Mouse (Mus musculus): ENCODE results near the gene Dnase2a. TPM values are rescaled to one million over a fixed set of nuclear protein-coding genes. Genes with fewer than 3 reads are reported as not detected.

The Dnase2a gene
- total RNA-seq, 2 experiments from 2014 or later = 7.3 to 11.7 TPM

GRCm38 (mm10) chr8:84935489-84935888 is 27.1 kb downstream of the Dnase2a start:
- intact Hi-C loops (cut with DNase I) = no loop called here
- DNase-seq = no peak

- intact Hi-C loops (cut with DNase I) = no loop called here
- no peak for DNase-seq
Observed at GRCm38 (mm10) chr8:84936041-84936961, 27.9 kb downstream of the Dnase2a start.

DNA sequence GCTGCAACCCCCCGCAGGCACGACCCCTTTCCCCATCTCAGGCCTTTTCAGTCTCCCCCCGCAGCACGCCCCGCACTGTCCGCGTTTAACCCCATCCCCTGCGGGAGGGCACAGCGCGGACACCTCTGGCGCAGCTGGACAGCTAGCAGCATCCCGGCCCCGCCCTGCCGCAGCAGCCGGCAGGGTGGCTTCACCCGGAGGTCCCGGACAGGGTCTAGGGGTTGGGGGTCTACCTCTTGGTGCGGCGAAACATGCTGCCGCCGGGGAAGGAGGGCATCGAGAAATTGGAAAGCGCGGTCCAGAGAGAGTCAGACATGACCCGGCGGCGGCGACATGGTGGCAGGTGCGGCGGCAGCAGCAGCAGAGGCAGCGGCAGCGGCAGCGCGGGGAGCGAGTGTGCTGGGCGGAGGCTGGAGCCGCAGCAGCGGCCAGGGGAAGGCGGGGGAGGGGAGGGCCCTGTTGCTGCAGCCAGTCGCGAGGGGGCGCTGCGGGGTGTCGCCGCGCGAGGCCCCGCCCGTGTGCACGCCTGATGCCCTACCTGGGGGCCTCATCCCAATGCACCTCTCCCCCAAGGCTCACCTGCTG is 28.7 kb downstream of the Dnase2a start, which contains the start of gene Mast1:
Mast1 (minus strand) TSS at position 398 of the 585 bp plus-strand sequence.
- peak; percentile 49 to 50 for DNase-seq
- intact Hi-C loops (cut with DNase I) = no loop called here

DNA sequence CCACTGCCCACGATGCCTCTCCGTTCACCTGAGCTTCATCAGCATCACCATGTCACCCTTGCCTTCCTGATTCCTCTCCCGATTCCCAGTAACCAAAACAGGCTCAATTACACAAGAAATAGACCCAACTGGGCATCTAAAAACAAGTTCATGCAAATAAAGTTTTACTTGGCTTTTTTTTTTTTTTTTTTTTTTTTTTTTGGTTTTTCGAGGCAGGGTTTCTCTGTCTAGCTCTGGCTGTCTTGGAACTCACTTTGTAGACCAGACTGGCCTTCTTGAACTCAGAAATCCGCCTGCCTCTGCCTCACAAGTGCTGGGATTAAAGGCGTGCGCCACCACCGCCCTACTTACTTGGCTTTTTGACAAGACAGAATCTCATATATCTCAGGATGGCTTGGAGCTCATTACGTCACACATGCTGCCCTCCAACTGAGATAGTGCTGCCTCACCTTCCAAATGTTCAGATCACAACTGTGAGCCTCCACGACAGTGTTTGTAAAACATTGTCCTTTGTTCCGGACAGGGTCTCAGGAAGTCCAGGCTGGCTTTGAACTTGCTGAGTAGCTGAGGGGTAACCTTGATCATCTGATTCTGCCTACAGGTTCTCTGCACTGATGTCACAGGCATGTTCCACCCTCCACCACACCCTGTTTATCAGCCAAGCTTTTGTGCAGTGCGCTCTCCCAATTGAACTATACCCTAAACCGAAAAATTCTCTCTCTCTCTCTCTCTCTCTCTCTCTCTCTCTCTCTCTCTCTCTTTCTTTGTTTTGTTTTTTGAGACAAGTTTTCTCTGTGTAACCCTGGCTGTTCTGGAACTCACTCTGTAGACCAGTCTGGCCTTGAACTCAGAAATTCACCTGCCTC is 29.5 kb downstream of the Dnase2a start:
- no peak for DNase-seq
- intact Hi-C loops (cut with DNase I) = no loop called here

DNA sequence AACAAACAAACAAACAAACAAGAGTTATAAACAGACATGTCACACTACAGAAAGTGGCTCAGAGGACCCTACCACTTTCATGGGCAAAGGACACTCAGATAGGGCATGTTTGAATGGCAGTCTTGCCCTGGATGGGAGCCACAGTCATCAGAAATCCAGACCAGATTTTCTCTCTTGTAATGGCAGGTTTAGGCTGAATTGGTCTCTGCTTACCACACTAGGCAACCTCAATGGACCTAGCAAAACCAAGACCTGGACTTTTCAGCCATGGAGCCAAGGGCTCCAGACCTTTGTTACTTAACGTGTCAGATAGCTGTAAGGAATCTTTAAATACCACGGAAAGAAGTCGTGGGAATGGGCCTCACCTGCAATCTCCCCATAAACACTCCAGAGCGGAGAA is 35.3 kb downstream of the Dnase2a start:
- DNase-seq = no peak
- intact Hi-C loops (cut with DNase I) = no loop called here

DNA sequence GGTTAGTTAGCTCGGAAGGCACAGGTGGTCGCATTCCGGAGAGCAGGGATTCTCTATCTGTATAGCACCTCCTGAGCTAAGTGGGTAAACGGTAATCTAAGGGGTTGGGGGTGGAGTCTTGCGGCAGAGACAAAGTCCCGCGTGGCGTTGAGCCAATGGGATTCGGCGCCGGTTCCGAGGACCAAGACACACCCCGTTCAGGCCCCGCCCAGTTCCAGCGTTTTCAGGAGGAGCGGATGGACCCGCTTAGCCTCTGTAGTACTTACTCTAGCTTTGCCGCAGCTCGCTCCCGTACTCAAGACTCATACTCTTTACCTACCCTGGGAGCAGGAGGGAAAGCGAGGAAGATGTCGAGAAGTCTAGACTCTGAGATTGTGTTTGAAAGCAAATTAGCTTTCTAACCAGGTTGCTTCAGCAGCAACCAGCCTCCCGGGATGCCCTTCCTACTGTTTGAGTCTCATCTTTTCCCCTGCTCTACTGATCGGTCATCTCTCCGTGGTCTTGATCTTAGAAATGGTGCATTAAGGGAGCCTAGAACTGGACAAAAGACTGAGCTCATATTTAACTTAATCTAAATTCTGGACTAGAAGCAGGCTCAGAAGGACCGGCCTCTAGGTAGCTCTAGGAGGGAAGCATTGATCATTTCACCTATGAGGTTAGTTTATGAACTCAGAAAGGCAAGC is 36.3 kb downstream of the Dnase2a start:
- peak in 1 of 2 experiments; percentile 23 for DNase-seq
- intact Hi-C loops (cut with DNase I) = no loop called here

DNA sequence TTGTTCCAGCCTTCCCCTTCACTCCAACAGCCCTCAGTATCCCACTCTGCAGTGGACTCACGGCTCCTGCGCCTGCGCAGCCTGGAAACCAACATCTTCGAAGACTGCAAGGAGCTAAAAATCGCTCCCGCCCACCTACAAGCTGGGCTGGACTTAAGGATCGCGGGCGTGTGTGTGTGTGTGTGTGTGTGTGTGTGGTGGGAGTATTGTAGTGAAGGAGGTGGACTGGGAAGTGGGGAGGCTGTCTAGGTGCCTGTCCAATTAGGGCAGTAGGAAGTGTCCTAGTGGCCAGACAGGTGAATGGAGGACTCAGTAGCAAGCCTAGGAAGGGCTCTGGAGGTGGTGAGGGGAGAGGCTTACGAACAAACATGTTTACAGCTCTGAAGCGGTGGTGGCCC is 36.9 kb downstream of the Dnase2a start:
- intact Hi-C loops (cut with DNase I) = no loop called here
- DNase-seq = no peak

DNA sequence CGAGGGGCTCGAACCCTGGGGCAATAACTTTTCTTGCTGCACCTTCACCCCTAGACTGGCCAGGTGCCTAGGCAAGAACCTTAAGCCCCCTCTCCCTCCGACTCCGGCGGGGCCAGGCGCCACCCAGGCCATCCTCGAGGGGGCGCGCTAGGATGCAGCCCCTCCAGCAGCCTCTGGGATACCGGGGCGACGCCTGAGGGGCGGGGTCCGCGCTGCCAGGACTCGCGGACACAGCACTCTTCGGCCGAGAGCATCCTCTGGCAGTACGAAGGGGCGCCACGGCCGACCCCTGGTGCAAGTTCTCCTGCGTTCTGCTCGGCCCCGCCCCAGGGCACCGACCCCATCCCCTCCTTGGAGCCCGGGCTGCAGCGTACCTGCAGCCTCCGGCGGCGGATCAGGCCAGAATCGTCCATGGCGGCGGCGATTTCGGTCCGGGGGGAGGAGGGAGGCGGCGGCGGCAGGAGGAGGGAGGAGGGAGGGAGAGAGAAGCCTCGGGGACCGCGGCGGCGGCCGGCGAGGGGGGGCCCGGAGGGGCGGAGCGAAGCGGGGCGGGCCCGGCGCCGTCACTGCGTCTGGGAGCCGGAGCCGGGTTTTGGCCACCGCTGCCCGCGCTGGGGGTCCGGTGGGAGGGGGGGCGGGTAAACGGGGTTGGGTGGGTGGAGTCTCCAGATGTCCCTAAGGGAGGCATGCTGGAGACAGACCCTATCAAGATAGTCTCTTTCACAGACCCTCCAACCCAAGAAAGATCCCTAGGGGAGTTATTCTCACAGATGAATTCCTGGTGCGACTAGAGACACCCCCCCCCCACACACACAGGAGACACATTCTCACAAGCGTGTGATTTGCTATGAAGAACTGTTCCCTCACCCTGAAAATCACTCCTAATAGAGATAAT is 37.5 kb downstream of the Dnase2a start:
- no peak for DNase-seq
- intact Hi-C loops (cut with DNase I) = no loop called here

- intact Hi-C loops (cut with DNase I) = no loop called here
- DNase-seq = no peak
Observed at GRCm38 (mm10) chr8:84946528-84947240, 38.3 kb downstream of the Dnase2a start, which contains the start of gene Rtbdn. Gene Rtbdn, plus strand, starts transcription at chr8:84946991.

DNA sequence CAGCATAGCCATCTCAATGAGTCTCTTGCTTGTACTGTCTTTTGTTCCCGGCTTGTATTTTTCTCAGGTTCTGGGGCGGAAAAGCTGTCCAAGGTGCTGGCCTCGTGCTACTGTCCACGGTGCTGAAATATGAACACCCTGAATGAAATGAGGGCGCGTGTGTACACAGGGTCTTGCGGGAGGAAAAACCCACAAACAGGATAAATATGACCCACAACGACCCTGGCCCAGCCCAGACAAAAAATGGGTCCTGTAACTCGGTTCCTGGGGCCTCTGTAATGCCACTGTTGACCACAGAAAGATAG is 38.8 kb downstream of the Dnase2a start:
- DNase-seq = peak; percentile 56 to 63
- intact Hi-C loops (cut with DNase I) = no loop called here

GRCm38 (mm10) chr8:84949753-84950152 is 41.4 kb downstream of the Dnase2a start:
- intact Hi-C loops (cut with DNase I) = no loop called here
- no peak for DNase-seq

DNA sequence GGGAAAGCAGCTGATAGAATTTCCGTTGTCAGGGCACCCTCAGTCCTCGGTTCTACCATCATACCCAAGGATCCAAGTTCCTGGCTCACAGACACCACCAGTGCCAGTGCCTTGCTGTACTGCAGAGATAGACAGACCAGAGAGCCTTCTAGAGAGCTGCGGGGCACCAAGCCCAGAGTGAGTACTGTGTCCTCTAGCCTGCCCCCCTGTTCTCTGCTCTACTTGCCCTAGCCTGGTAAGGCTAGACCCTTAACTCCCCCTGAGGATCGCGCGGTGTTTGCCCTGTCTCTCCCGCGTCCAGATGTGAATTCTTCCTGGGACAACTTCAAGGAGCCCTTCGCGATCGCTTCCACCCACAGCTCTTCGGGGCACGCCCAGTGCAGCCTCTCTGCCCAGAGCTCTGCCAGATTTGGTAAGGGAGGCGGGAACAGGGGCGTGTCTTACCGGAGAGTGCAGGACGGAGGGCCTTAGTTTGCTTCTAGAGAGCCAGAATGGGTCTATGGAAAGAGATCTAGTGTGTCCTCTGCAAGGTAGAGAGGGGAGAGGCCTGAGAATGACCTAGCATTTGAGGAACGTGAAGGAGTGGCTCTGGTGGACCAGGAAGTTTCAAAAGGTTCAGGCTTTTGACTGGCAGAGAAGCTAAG is 44.4 kb downstream of the Dnase2a start:
- intact Hi-C loops (cut with DNase I) = no loop called here
- DNase-seq = peak; percentile 31 to 42

GRCm38 (mm10) chr8:84956768-84957167 is 48.4 kb downstream of the Dnase2a start:
- intact Hi-C loops (cut with DNase I) = loop anchor here (5.0 kb wide), 1 partner anchor 41 kb away; no protein-coding TSS in a partner anchor

DNA sequence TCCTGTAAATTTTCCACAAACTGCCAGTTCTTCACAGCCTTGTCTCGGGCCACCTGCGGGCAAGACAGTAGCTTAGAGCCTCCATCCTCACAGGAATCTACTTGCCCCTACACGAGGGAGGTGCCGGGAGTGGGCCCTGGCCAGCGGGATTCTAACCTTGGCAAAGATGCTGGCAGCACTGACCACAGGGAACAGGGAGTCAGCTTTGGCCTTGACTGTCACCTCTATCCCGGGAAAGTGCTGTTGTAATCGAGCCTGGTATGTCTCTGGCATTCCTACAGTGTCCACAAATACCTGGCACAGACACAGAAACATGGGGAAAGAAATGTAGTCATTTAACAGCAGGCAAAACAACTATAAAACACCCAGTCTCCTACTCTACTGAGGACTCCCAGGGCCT is 51.5 kb downstream of the Dnase2a start:
- intact Hi-C loops (cut with DNase I) = loop anchor here (5.0 kb wide), 2 partner anchors 33 to 37 kb away; no protein-coding TSS in a partner anchor
- DNase-seq = no peak

More at GRCm38 (mm10) chr8:84956768-84957167, 48.4 kb downstream of the Dnase2a start:
- peak; percentile 47 to 71 for DNase-seq

GRCm38 (mm10) chr8:84963952-84964351 is 55.6 kb downstream of the Dnase2a start:
- no peak for DNase-seq
- intact Hi-C loops (cut with DNase I) = loop anchor here (5.0 kb wide), 1 partner anchor 37 kb away; no protein-coding TSS in a partner anchor

DNA sequence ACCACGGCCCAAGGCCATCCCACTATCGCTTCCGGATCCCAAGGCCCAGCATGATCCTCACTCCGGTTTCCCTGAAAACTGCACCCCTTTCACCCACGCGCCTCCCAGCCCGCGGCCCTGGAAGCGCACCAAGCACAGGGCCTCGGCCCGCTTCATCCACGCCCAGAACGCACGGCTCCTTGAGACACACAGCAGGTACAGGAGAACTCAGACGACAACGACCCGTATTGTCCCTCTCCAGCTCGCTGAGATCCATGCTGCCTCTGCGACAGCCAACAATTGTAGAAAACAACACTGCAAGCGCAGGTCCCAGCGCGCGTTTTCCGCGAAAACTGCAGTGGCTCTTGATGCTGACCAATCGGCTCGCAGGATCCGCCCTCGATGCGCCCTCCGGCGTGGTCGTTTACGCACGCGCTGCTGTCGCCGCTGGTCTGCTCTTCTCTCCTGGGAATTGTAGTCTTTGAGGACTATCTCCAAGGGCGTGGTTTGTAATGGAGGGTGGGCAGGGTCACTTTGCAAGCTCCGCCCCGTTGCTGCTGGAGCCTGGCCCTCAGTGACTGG is 57.5 kb downstream of the Dnase2a start:
- peak; percentile 89 to 90 for DNase-seq
- intact Hi-C loops (cut with DNase I) = no loop called here

DNA sequence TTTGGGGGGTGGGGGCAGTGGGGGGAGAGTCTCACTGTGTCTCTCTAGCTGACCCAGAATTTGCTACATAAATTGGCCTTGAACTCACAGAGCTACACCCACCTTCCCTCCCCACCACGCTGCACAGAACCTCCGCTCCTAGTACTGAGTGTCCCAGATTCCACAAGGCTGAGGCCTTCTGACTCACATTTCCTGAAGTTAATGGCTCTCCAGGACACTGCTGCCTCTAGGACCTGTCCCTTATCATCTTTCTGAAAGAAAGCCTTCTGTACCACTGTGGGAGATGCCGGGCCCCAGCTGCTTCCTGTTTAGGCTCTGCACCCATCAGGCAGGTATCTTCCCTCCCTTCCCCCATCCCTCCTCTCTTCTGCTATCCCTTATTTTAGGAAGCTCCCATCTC is 58.2 kb downstream of the Dnase2a start:
- DNase-seq = peak in 1 of 2 experiments; percentile 6
- intact Hi-C loops (cut with DNase I) = no loop called here
